Mouse (Mus musculus) cerebellum, postnatal 36 days (tissue): ENCODE results near the gene Zfp385a.
A peak's percentile ranks its signal among the peaks of the same experiment; 100 is the strongest.

Source experiments
- DNase-seq, 2 experiments: peaks; one replicate each; pipeline ENCODE4 v3.0.0; 2021 to 2022; ENCODE audit warnings: mixed read lengths in 2 of 2

The Zfp385a gene

GRCm38 (mm10) chr15:103339961-103340337, at the start of gene Zfp385a:
Gene Zfp385a, minus strand, starts transcription at chr15:103340093.
- peak in 1 of 2 experiments; percentile 61 for DNase-seq

GRCm38 (mm10) chr15:103388556-103389145, 48.8 kb upstream of the Zfp385a start:
- DNase-seq, result no peak

- no peak for DNase-seq
Measured at GRCm38 (mm10) chr15:103383771-103384488, 44.0 kb upstream of the Zfp385a start.

- no peak for DNase-seq
Measured at GRCm38 (mm10) chr15:103382795-103383406, 43.0 kb upstream of the Zfp385a start.

- DNase-seq, result no peak
Measured at GRCm38 (mm10) chr15:103382075-103382474, 42.2 kb upstream of the Zfp385a start.

- DNase-seq, result no peak
Measured at GRCm38 (mm10) chr15:103378665-103379356, 38.9 kb upstream of the Zfp385a start.

GRCm38 (mm10) chr15:103377752-103378664, 38.1 kb upstream of the Zfp385a start:
- DNase-seq, result no peak

- DNase-seq, result no peak
Measured at GRCm38 (mm10) chr15:103376837-103377269, 37.0 kb upstream of the Zfp385a start.

- DNase-seq, result no peak
Measured at GRCm38 (mm10) chr15:103375112-103375800, 35.4 kb upstream of the Zfp385a start.

- no peak for DNase-seq
Measured at GRCm38 (mm10) chr15:103372461-103372860, 32.6 kb upstream of the Zfp385a start.

- no peak for DNase-seq
Measured at GRCm38 (mm10) chr15:103371741-103372140, 31.8 kb upstream of the Zfp385a start.

- DNase-seq, result no peak
Measured at GRCm38 (mm10) chr15:103371208-103371607, 31.3 kb upstream of the Zfp385a start.

GRCm38 (mm10) chr15:103370462-103370861, 30.6 kb upstream of the Zfp385a start:
- no peak for DNase-seq

- DNase-seq, result no peak
Measured at GRCm38 (mm10) chr15:103369123-103369522, 29.2 kb upstream of the Zfp385a start.

- no peak for DNase-seq
Measured at GRCm38 (mm10) chr15:103368179-103368940, 28.5 kb upstream of the Zfp385a start.

GRCm38 (mm10) chr15:103366376-103367149, 26.7 kb upstream of the Zfp385a start, which contains the start of gene Itga5:
Gene Itga5, minus strand, starts transcription at chr15:103366763.
- DNase-seq, result no peak

GRCm38 (mm10) chr15:103365471-103366375, 25.8 kb upstream of the Zfp385a start:
- DNase-seq, result no peak

GRCm38 (mm10) chr15:103364761-103365160, 24.9 kb upstream of the Zfp385a start:
- DNase-seq, result no peak

GRCm38 (mm10) chr15:103363809-103364208, 23.9 kb upstream of the Zfp385a start:
- DNase-seq, result no peak
